Mouse (Mus musculus): ENCODE measurements around the gene Dlg1. TPM values are rescaled to one million over a fixed set of nuclear protein-coding genes. Genes with fewer than 3 reads are reported as not detected.

Dlg1 gene
- polyA plus RNA-seq, 1 experiment from 2014 or later = 33.7 TPM

DNA sequence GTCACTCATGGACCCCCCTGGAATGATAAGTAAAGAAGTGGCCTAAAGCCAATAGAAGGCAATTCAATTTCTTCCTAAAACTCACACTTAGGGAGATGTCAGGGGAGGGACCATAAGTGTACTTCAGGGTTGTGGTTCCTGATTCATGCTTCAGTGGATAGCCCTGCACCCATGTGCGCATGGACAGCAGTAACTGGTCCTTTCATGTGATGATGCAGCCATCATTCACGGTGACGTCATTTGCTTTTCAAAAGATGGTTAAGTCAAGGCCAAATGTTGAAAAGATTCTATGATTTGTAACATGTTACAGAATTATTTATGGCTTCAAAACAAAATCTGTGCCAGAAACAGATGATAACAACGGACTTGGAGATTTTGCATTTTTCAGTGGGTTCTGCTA, 28.9 kb upstream of the Dlg1 start:
- H3K4me3 ChIP-seq = no peak overlapping the region
- ATAC-seq (ENCODE audit: insufficient number of reproducible peaks, low FRiP score, low TSS enrichment, low read depth) = no peak
- H3K27me3 ChIP-seq = no peaks in the 10 kb centered on the region
- peaks cover 5% of the 10 kb centered on the region for H3K4me1 ChIP-seq
- no peaks in the 10 kb centered on the region for H3K36me3 ChIP-seq
- H3K27ac ChIP-seq = no peak overlapping the region
- no peaks in the 10 kb centered on the region for H3K9me3 ChIP-seq
- H3K9ac ChIP-seq = no peak overlapping the region
- H3K4me2 ChIP-seq = no peak overlapping the region
- 87% methylated on average over 4 of the region's 4 CpGs for WGBS

DNA sequence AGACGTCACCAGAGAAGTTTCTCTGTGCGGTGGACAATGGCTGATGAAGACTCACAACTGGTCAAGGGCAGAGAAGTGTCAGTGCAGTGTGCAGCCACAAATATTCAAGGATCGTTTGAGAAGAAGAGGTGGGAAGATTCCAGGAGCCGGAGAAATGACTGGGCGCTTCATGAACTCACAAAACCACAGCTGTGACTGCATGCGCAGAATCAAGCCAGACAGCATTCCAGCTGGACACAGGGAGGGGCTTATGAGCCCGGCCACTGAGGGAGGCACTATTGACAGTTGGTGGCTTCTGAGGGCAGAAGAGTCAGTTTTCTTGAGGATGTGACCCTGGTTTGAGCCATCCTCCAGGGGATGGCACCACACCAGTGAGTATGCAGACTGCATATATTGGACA, 24.9 kb upstream of the Dlg1 start:
- peaks cover 14% of the 10 kb centered on the region for H3K4me1 ChIP-seq
- no peaks in the 10 kb centered on the region for H3K36me3 ChIP-seq
- no peak overlapping the region for H3K9ac ChIP-seq
- H3K27ac ChIP-seq = no peak overlapping the region
- 49% methylated on average over 7 of the region's 7 CpGs for WGBS
- no peaks in the 10 kb centered on the region for H3K27me3 ChIP-seq
- no peaks in the 10 kb centered on the region for H3K9me3 ChIP-seq
- H3K4me2 ChIP-seq = no peak overlapping the region
- no peak overlapping the region for H3K4me3 ChIP-seq
- ATAC-seq (ENCODE audit: insufficient number of reproducible peaks, low FRiP score, low TSS enrichment, low read depth) = no peak

DNA sequence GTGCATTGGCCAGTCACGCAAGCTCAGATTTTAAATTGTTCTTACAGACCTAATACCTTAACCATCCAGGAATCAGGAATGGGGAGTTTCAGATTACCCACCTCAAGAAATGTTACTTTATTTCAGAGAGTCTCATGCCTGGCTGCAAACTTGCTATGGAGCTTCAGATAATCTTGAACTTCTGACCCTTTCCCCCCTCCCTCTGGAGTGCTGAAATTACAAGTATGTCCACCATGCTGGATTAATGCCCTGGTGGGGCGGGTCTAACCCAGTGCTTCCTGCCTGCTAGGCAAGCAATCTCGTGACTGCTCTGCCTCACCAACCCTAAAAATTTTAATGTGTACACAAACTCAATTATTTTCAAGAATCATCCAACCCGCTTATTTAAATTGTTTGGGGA, 23.3 kb upstream of the Dlg1 start:
- ATAC-seq (ENCODE audit: insufficient number of reproducible peaks, low FRiP score, low TSS enrichment, low read depth) = no peak
- peaks cover 14% of the 10 kb centered on the region for H3K4me1 ChIP-seq
- 48% methylated on average over 4 of the region's 4 CpGs for WGBS
- H3K36me3 ChIP-seq = no peaks in the 10 kb centered on the region
- no peak overlapping the region for H3K9ac ChIP-seq
- H3K27ac ChIP-seq = no peak overlapping the region
- H3K9me3 ChIP-seq = no peaks in the 10 kb centered on the region
- H3K4me2 ChIP-seq = no peak overlapping the region
- H3K27me3 ChIP-seq = no peaks in the 10 kb centered on the region
- no peak overlapping the region for H3K4me3 ChIP-seq

DNA sequence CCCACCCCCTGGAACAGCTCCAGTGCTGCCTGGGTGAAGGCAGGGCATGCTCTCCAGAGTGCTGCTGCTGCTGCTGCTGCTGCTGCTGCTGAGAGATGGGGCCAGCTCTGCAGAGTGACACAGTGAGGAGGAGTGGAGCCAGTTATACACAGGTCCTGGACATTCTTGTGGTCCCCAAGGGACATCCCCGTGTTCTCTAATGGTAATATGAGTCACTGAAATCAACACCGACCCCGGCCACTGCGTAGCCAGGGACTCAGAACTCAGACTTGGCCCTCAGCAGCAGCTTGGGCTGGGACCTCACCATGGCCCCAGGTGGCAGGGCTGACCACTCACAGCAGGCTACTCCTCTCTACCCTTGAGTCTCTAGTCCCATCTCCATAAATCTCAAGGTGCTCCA, 21.5 kb upstream of the Dlg1 start:
- no peak for ATAC-seq (ENCODE audit: insufficient number of reproducible peaks, low FRiP score, low TSS enrichment, low read depth)
- 42% methylated on average over 4 of the region's 4 CpGs for WGBS
- no peak overlapping the region for H3K9ac ChIP-seq

GRCm38 (mm10) chr16:31647221-31647620, 16.0 kb upstream of the Dlg1 start:
- Histone ChIP-seq H3K9ac (no peak overlapping the region), H3K4me1 (no peaks in the 10 kb centered on the region), H3K27ac (no peak overlapping the region), H3K9me3 (no peaks in the 10 kb centered on the region), H3K27me3 (no peaks in the 10 kb centered on the region), H3K4me3 (no peak overlapping the region), H3K4me2 (no peak overlapping the region), H3K36me3 (no peaks in the 10 kb centered on the region)
- no peak for ATAC-seq (ENCODE audit: insufficient number of reproducible peaks, low FRiP score, low TSS enrichment, low read depth)
- WGBS = 80% methylated on average over 7 of the region's 7 CpGs

More for the DNA sequence above, 21.5 kb upstream of the Dlg1 start:
- Histone ChIP-seq H3K27me3 (no peaks in the 10 kb centered on the region), H3K4me2 (no peak overlapping the region), H3K9me3 (no peaks in the 10 kb centered on the region), H3K4me1 (peaks cover 14% of the 10 kb centered on the region), H3K36me3 (no peaks in the 10 kb centered on the region), H3K4me3 (no peak overlapping the region), H3K27ac (no peak overlapping the region)

DNA sequence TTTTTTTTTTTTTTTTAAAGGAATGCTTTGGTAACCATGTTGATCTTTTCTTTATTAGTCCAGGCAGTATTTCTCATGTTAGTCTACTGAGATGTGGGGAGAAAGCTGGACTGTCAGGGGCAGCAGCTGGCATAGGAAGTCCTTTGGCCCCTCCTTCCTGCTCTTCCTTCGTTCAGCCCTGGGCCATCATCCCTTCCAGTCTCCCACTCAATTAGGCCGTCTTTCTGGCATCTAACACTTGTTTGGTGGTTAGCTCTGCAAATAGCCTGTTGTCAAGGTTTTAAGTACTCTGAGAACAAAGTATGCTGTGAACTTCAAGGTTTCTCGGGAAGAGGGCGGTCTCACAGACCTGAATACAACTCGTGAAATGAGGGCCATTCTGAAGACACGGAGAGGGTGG, 12.5 kb upstream of the Dlg1 start:
- Histone ChIP-seq H3K9me3 (no peaks in the 10 kb centered on the region), H3K4me3 (no peak overlapping the region), H3K36me3 (no peaks in the 10 kb centered on the region), H3K9ac (no peak overlapping the region), H3K27ac (no peak overlapping the region), H3K4me1 (no peaks in the 10 kb centered on the region), H3K4me2 (no peak overlapping the region), H3K27me3 (no peaks in the 10 kb centered on the region)
- no peak for ATAC-seq (ENCODE audit: insufficient number of reproducible peaks, low FRiP score, low TSS enrichment, low read depth)
- WGBS = 29% methylated on average over 6 of the region's 6 CpGs

DNA sequence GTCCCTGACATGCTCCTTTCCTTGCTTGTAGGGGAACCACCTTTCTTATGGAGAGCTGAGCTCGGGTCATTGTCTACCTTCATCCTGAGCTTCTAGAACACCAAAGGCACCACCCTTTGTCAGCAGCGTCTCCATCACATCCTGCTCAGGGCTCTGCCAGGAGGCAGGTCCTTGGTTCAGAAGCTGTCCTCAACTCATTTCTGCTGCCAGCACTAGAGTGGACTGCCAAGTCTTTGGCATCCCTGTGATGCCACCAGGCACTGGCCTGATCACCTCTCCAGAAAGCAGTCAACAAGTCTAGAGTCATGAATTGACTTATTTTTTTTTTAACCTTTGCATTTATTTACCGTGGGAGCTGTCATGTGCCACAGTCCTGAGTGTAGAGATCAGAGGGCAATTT, 11.7 kb upstream of the Dlg1 start:
- Histone ChIP-seq H3K27me3 (no peaks in the 10 kb centered on the region), H3K4me1 (no peaks in the 10 kb centered on the region), H3K4me2 (no peak overlapping the region), H3K9ac (no peak overlapping the region), H3K27ac (no peak overlapping the region), H3K9me3 (no peaks in the 10 kb centered on the region), H3K36me3 (no peaks in the 10 kb centered on the region), H3K4me3 (no peak overlapping the region)
- WGBS = 82% methylated on average over 3 of the region's 3 CpGs
- ATAC-seq (ENCODE audit: insufficient number of reproducible peaks, low FRiP score, low TSS enrichment, low read depth) = no peak

- Histone ChIP-seq H3K4me2 (no peak overlapping the region), H3K36me3 (no peaks in the 10 kb centered on the region), H3K9me3 (no peaks in the 10 kb centered on the region), H3K9ac (no peak overlapping the region), H3K27me3 (no peaks in the 10 kb centered on the region), H3K27ac (no peak overlapping the region), H3K4me3 (no peak overlapping the region), H3K4me1 (no peaks in the 10 kb centered on the region)
- 58% methylated on average over 9 of the region's 9 CpGs for WGBS
- ATAC-seq (ENCODE audit: insufficient number of reproducible peaks, low FRiP score, low TSS enrichment, low read depth) = no peak
These were observed 11.0 kb upstream of the Dlg1 start for GRCm38 (mm10) chr16:31652115-31652843.

DNA sequence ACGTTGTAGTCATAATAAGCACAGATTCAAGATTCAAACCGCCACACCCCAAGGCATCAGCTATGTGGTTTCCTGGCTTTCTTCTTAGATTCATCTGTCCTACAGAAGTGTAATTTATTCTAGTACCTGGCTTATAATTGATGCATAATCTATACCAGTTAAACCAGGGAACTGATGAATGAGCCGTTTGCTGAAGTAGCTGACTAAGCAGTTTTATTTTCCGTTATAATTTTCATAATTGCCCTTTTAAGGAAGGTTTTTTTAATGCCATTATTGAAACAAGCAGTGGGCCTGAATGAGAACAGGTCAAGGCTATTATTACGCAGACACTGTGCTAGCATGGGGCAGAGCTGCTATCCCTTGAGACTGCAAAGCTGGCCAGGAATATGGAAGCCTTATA, 9.6 kb upstream of the Dlg1 start:
- Histone ChIP-seq H3K4me2 (no peak overlapping the region), H3K9ac (no peak overlapping the region), H3K27me3 (no peaks in the 10 kb centered on the region), H3K9me3 (no peaks in the 10 kb centered on the region), H3K4me3 (no peak overlapping the region), H3K36me3 (no peaks in the 10 kb centered on the region), H3K27ac (no peak overlapping the region), H3K4me1 (no peaks in the 10 kb centered on the region)
- ATAC-seq (ENCODE audit: insufficient number of reproducible peaks, low FRiP score, low TSS enrichment, low read depth) = no peak
- WGBS = 58% methylated on average over 5 of the region's 5 CpGs

DNA sequence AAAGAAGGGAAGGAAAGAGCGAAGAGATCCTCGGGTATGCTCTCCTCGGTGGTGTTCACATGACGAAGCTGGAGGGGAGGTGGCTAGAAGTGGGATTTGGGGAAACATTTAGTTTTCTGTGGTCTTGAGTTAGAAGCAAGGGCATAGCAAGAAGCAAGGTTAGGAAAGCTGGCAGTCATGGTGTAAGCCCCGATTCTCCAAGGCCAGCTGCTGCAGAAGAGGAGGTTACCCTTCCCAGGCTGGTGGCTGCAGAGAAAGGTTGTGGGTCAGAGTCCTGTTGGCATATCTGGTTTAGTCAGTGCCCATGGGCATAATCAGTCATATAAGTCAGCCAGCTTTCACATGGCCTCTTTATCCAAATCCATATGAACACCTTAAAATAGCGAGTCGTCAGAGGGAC, 9.2 kb upstream of the Dlg1 start:
- H3K4me2 ChIP-seq = no peak overlapping the region
- no peaks in the 10 kb centered on the region for H3K9me3 ChIP-seq
- no peaks in the 10 kb centered on the region; the same call in 1 of the 2 replicates for H3K4me1 ChIP-seq
- no peaks in the 10 kb centered on the region for H3K36me3 ChIP-seq
- no peaks in the 10 kb centered on the region for H3K27me3 ChIP-seq
- WGBS = 75% methylated on average over 7 of the region's 7 CpGs
- no peak overlapping the region for H3K4me3 ChIP-seq
- ATAC-seq (ENCODE audit: insufficient number of reproducible peaks, low FRiP score, low TSS enrichment, low read depth) = no peak
- no peak overlapping the region for H3K27ac ChIP-seq
- H3K9ac ChIP-seq = no peak overlapping the region

- Histone ChIP-seq H3K36me3 (no peaks in the 10 kb centered on the region), H3K4me3 (no peak overlapping the region), H3K27ac (no peak overlapping the region), H3K9ac (no peak overlapping the region), H3K4me1 (no peaks in the 10 kb centered on the region; the same call in 1 of the 2 replicates), H3K9me3 (no peaks in the 10 kb centered on the region), H3K4me2 (no peak overlapping the region), H3K27me3 (no peaks in the 10 kb centered on the region)
- ATAC-seq (ENCODE audit: insufficient number of reproducible peaks, low FRiP score, low TSS enrichment, low read depth) = no peak
- 64% methylated on average over 2 of the region's 2 CpGs for WGBS
These were observed 7.7 kb upstream of the Dlg1 start for GRCm38 (mm10) chr16:31655531-31655930.

- ATAC-seq (ENCODE audit: insufficient number of reproducible peaks, low FRiP score, low TSS enrichment, low read depth) = no peak
- WGBS = 29% methylated on average over 2 of the region's 2 CpGs
- Histone ChIP-seq H3K4me3 (no peak overlapping the region), H3K4me1 (peaks cover 3% of the 10 kb centered on the region; the same call in 1 of the 2 replicates), H3K27ac (no peak overlapping the region), H3K9ac (no peak overlapping the region), H3K4me2 (no peak overlapping the region), H3K36me3 (no peaks in the 10 kb centered on the region), H3K27me3 (no peaks in the 10 kb centered on the region), H3K9me3 (no peaks in the 10 kb centered on the region)
These were observed 5.7 kb upstream of the Dlg1 start for GRCm38 (mm10) chr16:31657502-31657901.

Measured in limb, embryonic 15.5 days (tissue).